Mouse (Mus musculus): ENCODE measurements around the gene Lrba. TPM values are rescaled to one million over a fixed set of nuclear protein-coding genes. Genes with fewer than 3 reads are reported as not detected.

Lrba gene
- 10 to 100 TPM; 28.0 to 35.0 (median 29.7) TPM for total RNA-seq (2022)

GRCm38 (mm10) chr3:86224564-86225421 is at the start of gene Lrba:
Lrba (plus strand) TSS chr3:86224680.
- DNase-seq (ENCODE audit: low spot score in 2 of 2): peak; percentile 30 to 44

GRCm38 (mm10) chr3:86179714-86180113 is 44.8 kb upstream of the Lrba start:
- DNase-seq (ENCODE audit: low spot score in 2 of 2): no peak

- DNase-seq (ENCODE audit: low spot score in 2 of 2): no peak
These were observed 43.4 kb upstream of the Lrba start for GRCm38 (mm10) chr3:86181107-86181506.

GRCm38 (mm10) chr3:86184546-86184945 is 39.9 kb upstream of the Lrba start:
- no peak for DNase-seq (ENCODE audit: low spot score in 2 of 2)

- no peak for DNase-seq (ENCODE audit: low spot score in 2 of 2)
These were observed 36.6 kb upstream of the Lrba start for GRCm38 (mm10) chr3:86187736-86188389.

GRCm38 (mm10) chr3:86195981-86196380 is 28.5 kb upstream of the Lrba start:
- DNase-seq (ENCODE audit: low spot score in 2 of 2): peak; percentile 12 to 18

GRCm38 (mm10) chr3:86196471-86196870 is 28.0 kb upstream of the Lrba start:
- DNase-seq (ENCODE audit: low spot score in 2 of 2): no peak

- DNase-seq (ENCODE audit: low spot score in 2 of 2): no peak
These were observed 22.8 kb upstream of the Lrba start for GRCm38 (mm10) chr3:86201645-86202175.

GRCm38 (mm10) chr3:86202449-86202848 is 22.0 kb upstream of the Lrba start:
- DNase-seq (ENCODE audit: low spot score in 2 of 2): no peak

GRCm38 (mm10) chr3:86204608-86205358 is 19.7 kb upstream of the Lrba start:
- no peak for DNase-seq (ENCODE audit: low spot score in 2 of 2)

GRCm38 (mm10) chr3:86206556-86206955 is 17.9 kb upstream of the Lrba start:
- no peak for DNase-seq (ENCODE audit: low spot score in 2 of 2)

GRCm38 (mm10) chr3:86210267-86210939 is 14.1 kb upstream of the Lrba start:
- no peak for DNase-seq (ENCODE audit: low spot score in 2 of 2)

GRCm38 (mm10) chr3:86210959-86211358 is 13.5 kb upstream of the Lrba start:
- DNase-seq (ENCODE audit: low spot score in 2 of 2): no peak

- no peak for DNase-seq (ENCODE audit: low spot score in 2 of 2)
These were observed 10.2 kb upstream of the Lrba start for GRCm38 (mm10) chr3:86214248-86214647.

GRCm38 (mm10) chr3:86223634-86224313 is 706 bp upstream of the Lrba start:
- DNase-seq (ENCODE audit: low spot score in 2 of 2): peak; percentile 71 to 77

GRCm38 (mm10) chr3:86224314-86224563 is 241 bp upstream of the Lrba start:
- DNase-seq (ENCODE audit: low spot score in 2 of 2): no peak

GRCm38 (mm10) chr3:86231532-86232086 is 7.1 kb downstream of the Lrba start:
- DNase-seq (ENCODE audit: low spot score in 2 of 2): no peak

- no peak for DNase-seq (ENCODE audit: low spot score in 2 of 2)
These were observed 22.7 kb downstream of the Lrba start for GRCm38 (mm10) chr3:86247193-86247592.

- no peak for DNase-seq (ENCODE audit: low spot score in 2 of 2)
These were observed 26.7 kb downstream of the Lrba start for GRCm38 (mm10) chr3:86251212-86251611.

- no peak for DNase-seq (ENCODE audit: low spot score in 2 of 2)
These were observed 28.1 kb downstream of the Lrba start for GRCm38 (mm10) chr3:86252588-86252987.

GRCm38 (mm10) chr3:86253071-86253470 is 28.6 kb downstream of the Lrba start:
- DNase-seq (ENCODE audit: low spot score in 2 of 2): no peak
